Mouse (Mus musculus) olfactory bulb, adult 2 months (tissue): Measurements from ENCODE around the gene Gm49321. TPM values are rescaled to one million over a fixed set of nuclear protein-coding genes. Genes with fewer than 3 reads are reported as not detected.

Experiments
- H3K27ac ChIP-seq: fragments of 200-500 bp; 2 replicates; pipeline ENCODE4 v1.5.1; 2012; ENCODE audit warnings: low read depth, low read length; ENCODE audit not compliant: insufficient read depth
- H3K4me1 ChIP-seq: fragments of 200-500 bp; 2 replicates; pipeline ENCODE4 v1.6.1; 2012; ENCODE audit warnings: low read length; ENCODE audit not compliant: control insufficient read depth, insufficient read depth
- H3K4me3 ChIP-seq: fragments of 200-500 bp; 2 replicates; pipeline ENCODE4 v1.5.1; 2012; ENCODE audit warnings: mild to moderate bottlenecking, low read depth, low read length, moderate library complexity; ENCODE audit not compliant: insufficient read depth
- CTCF ChIP-seq: fragments of 200-500 bp; IDR thresholded peaks from 2 replicates; pipeline ENCODE4 v1.5.1; 2012; ENCODE audit warnings: low read depth, mild to moderate bottlenecking, low read length, moderate library complexity; ENCODE audit not compliant: insufficient read depth
- POLR2A ChIP-seq: fragments of 200-500 bp; IDR thresholded peaks from 2 replicates; pipeline ENCODE4 v1.6.1; 2012; ENCODE audit warnings: mild to moderate bottlenecking, low read depth, low read length, moderate library complexity; ENCODE audit not compliant: insufficient read depth
- WGBS: fragments of 180-500 bp; shearing (Covaris S2); methylation state at CpG from one replicate; pipeline ENCODE4 v1.1.7; 2018; 5-methylcytosine and 5-hydroxymethylcytosine counted together
- polyA plus RNA-seq: library from polyadenylated mRNA; stranded (reverse); fragments of >200 nt; gene quantifications from 2 replicates; pipeline ENCODE4 v1.2.4, GENCODE M21; 2012; ENCODE audit warnings: low replicate concordance; ENCODE audit not compliant: missing spikeins, insufficient read depth, insufficient read length

Gm49321 gene
- not detected in 2 replicates for polyA plus RNA-seq

DNA sequence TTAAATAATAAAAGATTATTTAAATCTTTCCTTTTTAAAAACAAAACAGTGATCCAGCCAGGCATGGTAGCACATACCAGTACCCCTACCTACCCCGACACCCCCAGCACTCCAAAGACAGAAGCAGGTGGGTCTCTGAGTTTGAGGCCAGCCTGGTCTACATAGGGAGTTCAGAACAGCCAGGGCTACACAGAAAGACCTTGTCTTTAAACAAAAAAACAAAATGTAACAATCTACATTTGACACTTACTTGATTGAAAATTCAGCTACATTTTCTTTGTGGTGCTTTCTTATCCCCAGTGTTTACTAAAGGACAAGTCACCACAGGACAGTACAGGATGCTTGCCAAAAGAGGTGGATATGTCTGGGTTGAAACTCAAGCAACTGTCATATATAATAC lies at the start of gene Gm49321:
Gene Gm49321 (plus strand): TSS at position 301 of the 400 bp plus-strand sequence.
- 92% methylated on average over 1 of the region's 1 CpGs for WGBS
- H3K4me3 ChIP-seq: no peak within 1 kb of the TSS
- H3K4me1 ChIP-seq: no peaks in the 10 kb centered on the region
- no peak within 1 kb of the TSS for H3K27ac ChIP-seq
- TF ChIP-seq CTCF (no peak), POLR2A (no peak)

DNA sequence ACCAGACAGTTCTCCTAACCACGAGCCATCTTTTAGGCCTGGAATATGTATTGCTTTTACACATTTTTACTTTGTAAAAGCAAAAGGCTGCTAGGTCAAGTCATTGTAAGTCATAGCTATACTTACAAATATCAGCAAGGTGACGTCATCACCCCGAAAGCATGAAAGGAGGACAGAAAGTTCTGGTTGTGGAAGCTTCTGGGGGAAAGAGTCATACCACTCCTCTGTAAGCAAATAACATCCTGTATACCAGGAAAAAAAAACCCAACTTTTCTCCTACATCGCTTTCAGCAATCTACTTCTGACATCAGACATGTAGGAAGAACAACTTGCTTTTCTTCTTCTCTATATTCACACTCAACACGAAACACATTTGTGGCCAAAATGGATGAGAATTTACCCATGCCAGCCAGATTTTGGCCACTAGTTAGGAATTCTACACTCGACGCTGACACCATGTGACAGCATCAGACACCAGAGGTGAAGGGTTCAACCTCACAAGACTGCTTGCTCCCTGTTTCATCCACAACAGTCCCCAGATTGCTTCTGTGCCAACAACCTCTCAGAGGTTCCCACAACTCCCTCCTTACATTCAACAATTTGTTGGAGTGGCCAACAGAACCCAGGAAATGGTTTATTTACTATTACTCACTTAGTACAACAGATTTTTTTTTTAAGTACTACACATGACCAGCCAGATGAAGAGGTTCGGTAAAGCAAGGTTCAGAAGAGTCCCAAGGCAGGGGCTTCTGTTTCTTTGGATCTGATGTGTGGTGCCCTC lies 49.3 kb upstream of the Gm49321 start:
- WGBS: 96% methylated on average over 8 of the region's 8 CpGs
- no peak for TF ChIP-seq CTCF
- TF ChIP-seq POLR2A: no peak
- H3K4me1 ChIP-seq: no peaks in the 10 kb centered on the region
- no peak overlapping the region for H3K4me3 ChIP-seq
- no peak overlapping the region for H3K27ac ChIP-seq

DNA sequence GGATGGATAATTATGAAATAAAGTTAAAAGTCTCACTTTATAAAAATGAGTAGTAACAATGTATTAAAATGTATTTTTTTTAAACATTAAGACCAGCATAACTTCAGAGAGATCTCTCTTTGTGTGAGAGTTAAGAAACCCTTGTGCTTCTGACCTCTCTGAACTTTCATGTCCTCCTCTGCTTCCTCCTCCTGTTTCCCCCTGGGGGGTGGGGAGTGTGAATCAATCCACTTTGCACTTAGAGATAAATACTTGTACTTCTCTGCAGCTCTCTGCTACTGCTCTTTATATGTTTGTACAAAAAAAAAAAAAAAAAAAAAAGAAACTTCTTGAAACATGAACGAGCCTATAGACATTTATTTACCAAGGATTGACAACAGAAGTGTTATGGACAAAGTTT lies 47.9 kb upstream of the Gm49321 start:
- Histone ChIP-seq H3K4me3 (no peak overlapping the region), H3K27ac (no peak overlapping the region), H3K4me1 (no peaks in the 10 kb centered on the region)
- WGBS: 70% methylated on average over 1 of the region's 1 CpGs
- TF ChIP-seq POLR2A (no peak), CTCF (no peak)

DNA sequence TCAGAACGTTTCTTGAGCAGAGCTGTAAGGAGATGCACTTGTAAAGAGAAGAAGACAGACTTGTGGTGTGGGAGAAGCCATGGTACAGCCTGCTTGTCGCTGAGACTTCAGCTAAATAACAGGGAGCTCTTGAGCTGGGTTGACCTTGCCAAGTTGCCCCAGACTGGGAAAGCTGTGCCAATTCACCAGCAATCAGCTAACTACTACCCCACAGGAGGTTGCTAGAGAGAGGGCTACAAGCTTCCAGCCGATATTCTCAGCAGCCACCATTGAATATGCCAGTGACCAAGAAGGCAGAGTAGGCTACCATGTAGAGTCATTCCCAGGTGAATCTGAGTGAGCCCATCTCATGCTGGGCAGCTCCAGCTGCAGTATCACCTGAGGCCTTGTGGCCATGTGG lies 47.4 kb upstream of the Gm49321 start:
- TF ChIP-seq CTCF: no peak
- TF ChIP-seq POLR2A: no peak
- no peaks in the 10 kb centered on the region for H3K4me1 ChIP-seq

DNA sequence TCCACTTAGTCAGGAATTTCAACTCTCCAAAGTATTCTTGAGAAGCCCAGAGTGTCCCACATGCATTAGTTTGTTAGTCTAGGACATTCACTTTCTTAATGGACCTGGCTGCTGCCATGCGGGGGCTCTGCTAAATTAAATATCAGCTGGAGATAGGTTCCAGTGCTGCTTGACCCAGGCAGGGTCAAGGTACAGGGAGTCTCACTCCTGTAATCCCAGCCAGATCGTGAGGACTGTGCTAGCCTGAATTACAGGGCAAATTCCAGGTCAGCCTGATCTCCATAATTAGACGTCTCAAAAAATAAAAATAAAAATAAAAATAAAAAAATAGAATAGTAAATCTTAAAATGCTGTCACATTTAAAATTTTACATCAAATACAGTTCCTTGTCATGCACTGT lies 44.8 kb upstream of the Gm49321 start:
- WGBS: 94% methylated on average over 3 of the region's 3 CpGs
- no peak overlapping the region for H3K4me3 ChIP-seq
- no peak overlapping the region for H3K27ac ChIP-seq
- H3K4me1 ChIP-seq: no peaks in the 10 kb centered on the region
- no peak for TF ChIP-seq POLR2A
- no peak for TF ChIP-seq CTCF

More for the DNA sequence above, 47.4 kb upstream of the Gm49321 start:
- no peak overlapping the region for H3K4me3 ChIP-seq
- H3K27ac ChIP-seq: no peak overlapping the region
- WGBS: 56% methylated on average over 3 of the region's 3 CpGs

DNA sequence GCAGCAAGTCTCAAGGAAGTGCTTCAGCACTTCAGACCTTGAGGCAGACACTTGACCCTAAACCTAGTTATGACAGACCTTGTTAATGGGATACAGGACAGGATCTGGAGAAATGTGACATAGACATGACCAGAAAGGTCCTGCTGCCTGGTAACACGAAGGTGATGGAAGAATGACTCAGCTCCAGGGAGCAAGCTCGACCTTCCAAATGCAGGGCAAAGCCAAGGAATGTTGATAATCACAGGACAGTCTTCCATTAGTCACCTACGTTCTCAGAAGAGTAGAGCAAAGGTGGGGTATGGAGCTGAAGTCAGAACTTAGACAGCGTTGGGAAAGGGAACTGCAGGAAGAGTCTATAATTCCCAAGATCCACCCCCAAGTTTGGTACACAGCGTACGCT lies 42.6 kb upstream of the Gm49321 start:
- WGBS: 81% methylated on average over 6 of the region's 6 CpGs
- no peak for TF ChIP-seq CTCF
- TF ChIP-seq POLR2A: no peak
- Histone ChIP-seq H3K4me1 (no peaks in the 10 kb centered on the region), H3K27ac (no peak overlapping the region), H3K4me3 (no peak overlapping the region)

DNA sequence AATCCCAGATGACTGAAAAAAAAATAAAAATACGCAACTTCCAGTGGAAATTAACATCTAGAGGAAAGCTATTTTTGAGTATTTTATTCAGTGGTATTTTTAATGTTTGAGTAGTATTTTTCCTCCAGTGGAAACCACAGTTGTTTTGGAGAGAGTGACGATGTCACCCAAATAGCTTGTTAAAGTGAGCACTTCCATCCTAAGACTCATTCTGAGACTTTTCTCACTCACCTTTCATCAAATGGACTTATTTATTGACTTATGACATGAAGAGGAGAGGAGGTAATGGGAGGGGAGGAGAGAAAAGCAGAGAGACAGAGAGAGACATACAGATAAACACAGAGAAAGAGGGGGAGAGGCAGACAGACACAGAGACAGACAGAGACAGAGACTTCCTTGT lies 41.8 kb upstream of the Gm49321 start:
- 70% methylated on average over 2 of the region's 2 CpGs for WGBS
- no peak overlapping the region for H3K27ac ChIP-seq
- no peaks in the 10 kb centered on the region for H3K4me1 ChIP-seq
- no peak overlapping the region for H3K4me3 ChIP-seq
- no peak for TF ChIP-seq POLR2A

DNA sequence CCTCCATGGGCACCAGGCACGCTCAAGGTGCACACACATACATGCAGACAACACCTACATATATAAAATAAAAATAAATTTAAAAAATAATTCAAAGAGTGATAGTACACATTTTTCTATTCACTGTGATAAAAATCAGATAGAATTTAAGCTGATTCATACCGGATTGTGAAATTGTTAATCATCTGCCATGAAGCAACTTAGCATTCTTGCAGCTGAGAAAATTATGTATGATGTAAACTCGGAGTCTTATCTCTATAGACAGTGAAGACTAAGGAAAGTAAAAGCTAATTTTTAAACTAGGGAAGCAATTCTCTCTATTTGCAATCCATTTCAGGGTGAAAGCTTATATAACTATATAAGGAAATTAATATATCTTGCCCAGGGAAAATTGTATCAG lies 41.0 kb upstream of the Gm49321 start:
- H3K4me1 ChIP-seq: no peaks in the 10 kb centered on the region
- WGBS: 95% methylated on average over 3 of the region's 3 CpGs
- no peak overlapping the region for H3K27ac ChIP-seq
- H3K4me3 ChIP-seq: no peak overlapping the region
- TF ChIP-seq POLR2A: no peak
- no peak for TF ChIP-seq CTCF

DNA sequence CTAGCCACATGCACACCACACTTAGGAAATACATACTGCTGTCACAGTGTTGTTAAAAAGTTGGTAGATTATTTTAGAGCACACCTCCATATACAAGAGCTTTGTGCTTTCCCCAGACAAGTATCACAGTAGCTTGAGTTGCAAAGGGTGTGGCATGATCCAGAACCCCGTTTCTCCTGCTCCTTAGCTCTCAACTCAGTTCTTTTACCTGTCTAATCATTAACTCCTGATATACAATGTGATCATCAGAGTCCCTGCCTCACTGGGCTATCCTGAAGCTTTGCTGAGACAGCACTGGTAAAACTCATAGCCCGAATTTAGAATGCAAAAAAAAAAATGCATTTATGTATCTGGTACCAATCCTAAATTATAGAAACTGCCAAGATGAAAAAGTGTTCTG lies 39.2 kb upstream of the Gm49321 start:
- 88% methylated on average over 2 of the region's 2 CpGs for WGBS
- Histone ChIP-seq H3K27ac (no peak overlapping the region), H3K4me1 (no peaks in the 10 kb centered on the region), H3K4me3 (no peak overlapping the region)
- no peak for TF ChIP-seq CTCF
- no peak for TF ChIP-seq POLR2A
